Mouse (Mus musculus) forebrain, postnatal 0 days (tissue): ENCODE results near the gene Ctr9. TPM values are rescaled to one million over a fixed set of nuclear protein-coding genes. Genes with fewer than 3 reads are reported as not detected.

Experiments
- ATAC-seq: fragments of 200-750 bp; cut with Nextera tagmentation; 2 replicates; pipeline ENCODE4 v1.8.0; 2017; ENCODE audit warnings: mild to moderate bottlenecking, moderate library complexity
- DNase-seq: peaks from one replicate; pipeline ENCODE4 v3.0.0-alpha.2; 2015
- H3K27ac ChIP-seq: fragments of 300-500 bp; sonication (generic); 2 replicates; pipeline ENCODE4 v1.5.1; 2014; ENCODE audit warnings: low read depth, mild to moderate bottlenecking, antibody characterized with exemption, low read length, moderate library complexity, mixed read lengths
- H3K27me3 ChIP-seq: fragments of 300-500 bp; sonication (generic); 2 replicates; pipeline ENCODE4 v1.6.1; 2014; ENCODE audit warnings: mild to moderate bottlenecking, low read length, mixed read lengths; ENCODE audit not compliant: insufficient read depth
- H3K36me3 ChIP-seq: fragments of 300-500 bp; sonication (generic); 2 replicates; pipeline ENCODE4 v1.6.1; 2014; ENCODE audit warnings: mild to moderate bottlenecking, moderate library complexity; ENCODE audit not compliant: insufficient read depth
- H3K4me1 ChIP-seq: fragments of 300-500 bp; sonication (generic); 2 replicates; pipeline ENCODE4 v1.6.1; 2014; ENCODE audit warnings: antibody characterized with exemption; ENCODE audit not compliant: insufficient read depth
- H3K4me2 ChIP-seq: fragments of 300-500 bp; sonication (generic); 2 replicates; pipeline ENCODE4 v1.6.1; 2014; ENCODE audit warnings: low read depth, mild to moderate bottlenecking, moderate library complexity
- H3K4me3 ChIP-seq: fragments of 300-500 bp; sonication (generic); 2 replicates; pipeline ENCODE4 v1.5.1; 2014; ENCODE audit warnings: low read depth, low read length, mixed read lengths
- H3K9ac ChIP-seq: fragments of 300-500 bp; sonication (generic); 2 replicates; pipeline ENCODE4 v1.6.1; 2014; ENCODE audit warnings: mild to moderate bottlenecking
- H3K9me3 ChIP-seq: fragments of 300-500 bp; sonication (generic); 2 replicates; pipeline ENCODE4 v1.6.1; 2016; ENCODE audit warnings: low read length
- CTCF ChIP-seq: sonication (generic); IDR thresholded peaks from 2 replicates; pipeline ENCODE4 v1.5.1; 2016; ENCODE audit warnings: antibody characterized with exemption, control low read depth, low read depth
- WGBS: fragments of 180-500 bp; shearing (Covaris S2); extraction: QIAGEN DNeasy Blood & Tissue Kit; methylation state at CpG from one replicate; pipeline ENCODE4 v1.1.7; 2014; 5-methylcytosine and 5-hydroxymethylcytosine counted together
- polyA plus RNA-seq: library from polyadenylated mRNA; unstranded; fragments of >200 nt; fragmentation: Nextera tagmentation; extraction: Ambion mirVana; gene quantifications from 2 replicates; pipeline ENCODE4 v1.2.1, GENCODE M21; 2015
- total RNA-seq: library from RNA; depleted of rRNA; stranded (reverse); fragments of >200 nt; gene quantifications from 2 replicates; pipeline ENCODE4 v1.2.3, GENCODE M21; 2014; rRNA removed

The Ctr9 gene
- total and polyA plus RNA-seq, 2 experiments from 2014 or later, result 59.8 to 60.3 TPM

GRCm38 (mm10) chr7:111095169-111095568 is 66.4 kb downstream of the Ctr9 start:
- DNase-seq, result no peak
- H3K4me2 ChIP-seq, result no peak overlapping the region
- H3K4me3 ChIP-seq, result no peak overlapping the region
- H3K27me3 ChIP-seq, result no peaks in the 10 kb centered on the region
- no peak overlapping the region for H3K9ac ChIP-seq
- no peak for TF ChIP-seq CTCF
- no peak for ATAC-seq
- H3K27ac ChIP-seq, result no peak overlapping the region
- H3K9me3 ChIP-seq, result no peaks in the 10 kb centered on the region
- 89% methylated on average over 2 of the region's 2 CpGs for WGBS
- H3K36me3 ChIP-seq, result no peaks in the 10 kb centered on the region
- H3K4me1 ChIP-seq, result no peaks in the 10 kb centered on the region

DNA sequence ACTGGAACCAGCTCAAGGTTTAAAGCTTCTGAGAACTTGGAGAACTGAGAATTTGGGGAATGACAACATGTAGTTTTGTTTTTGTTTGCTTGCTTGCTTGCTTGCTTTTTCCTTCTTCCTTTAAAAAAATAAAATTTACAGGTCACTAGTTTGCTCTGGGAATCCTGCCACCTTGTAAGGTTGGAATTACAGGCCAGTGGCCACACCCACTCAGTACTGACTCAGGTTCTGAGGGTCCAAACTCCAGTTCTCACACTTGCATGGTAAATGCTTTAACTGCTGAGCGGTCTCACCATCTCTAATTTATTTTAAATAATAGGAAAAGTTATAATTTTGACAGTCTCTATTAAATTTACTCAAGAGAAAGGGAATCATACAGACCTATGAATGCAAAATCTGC is 69.4 kb downstream of the Ctr9 start:
- no peak for ATAC-seq
- Histone ChIP-seq H3K36me3 (no peaks in the 10 kb centered on the region), H3K27me3 (no peaks in the 10 kb centered on the region), H3K4me3 (no peak overlapping the region), H3K27ac (no peak overlapping the region), H3K4me1 (no peaks in the 10 kb centered on the region), H3K9ac (no peak overlapping the region), H3K4me2 (no peak overlapping the region), H3K9me3 (no peaks in the 10 kb centered on the region)
- no peak for TF ChIP-seq CTCF
- 97% methylated on average over 1 of the region's 1 CpGs for WGBS
- no peak for DNase-seq

Other genes starting within 250 kb of the Ctr9 start
- gene Rnf141, start 184.5 kb upstream of the Ctr9 start, total RNA-seq, result 81.8 and 98.9 TPM in 2 replicates
- 38.6 and 44.9 TPM in 2 replicates for gene Rnf141, start 184.5 kb upstream of the Ctr9 start, polyA plus RNA-seq
- gene Lyve1, start 165.7 kb upstream of the Ctr9 start, total RNA-seq, result 8.4 and 12.3 TPM in 2 replicates
- 5.8 and 6.6 TPM in 2 replicates for gene Lyve1, start 165.7 kb upstream of the Ctr9 start, polyA plus RNA-seq
- 2.7 and 2.8 TPM in 2 replicates for gene Mrvi1, start 46.5 kb upstream of the Ctr9 start, total RNA-seq
- 0.25 and 0.44 TPM in 2 replicates for gene Mrvi1, start 46.5 kb upstream of the Ctr9 start, polyA plus RNA-seq
- 576 and 580 TPM in 2 replicates for gene Eif4g2, start 54.1 kb downstream of the Ctr9 start, total RNA-seq
- 912 and 916 TPM in 2 replicates for gene Eif4g2, start 54.1 kb downstream of the Ctr9 start, polyA plus RNA-seq